Mouse (Mus musculus): ENCODE measurements around the gene Eps8.

DNA sequence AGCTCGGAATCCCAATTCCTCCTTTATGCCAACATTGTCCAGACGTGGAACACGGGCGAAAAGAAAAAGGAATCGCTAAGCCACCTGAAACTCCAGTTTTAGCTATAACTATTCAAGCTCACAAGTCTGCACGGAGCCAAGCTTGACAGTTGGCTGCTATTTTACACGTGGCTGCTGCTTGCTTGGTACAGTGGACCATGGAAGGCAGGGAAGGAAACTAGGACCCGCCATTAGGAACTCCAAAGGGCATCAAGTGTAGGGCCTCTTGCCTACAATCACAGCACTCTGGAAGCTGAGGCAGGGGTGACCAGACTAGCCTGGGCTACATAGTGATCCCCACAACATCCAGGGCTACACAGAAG, 134.4 kb downstream of the Eps8 start:
- TF ChIP-seq POLR2A (IDR thresholded peaks at IDR 0.05; ENCODE audit: insufficient read depth, low read length) (no peak), CTCF (IDR thresholded peaks at IDR 0.05; ENCODE audit: low read depth, low read length) (no peak)

Data from ES-Bruce4 (cell line).